Mouse (Mus musculus) cerebellum, postnatal 4 days (tissue): ENCODE measurements at regions not wholly inside any gene's neighbourhood (a gene's known extent, or its start where the extent isn't known, plus 50 kb on each side); places are given as distances from the start of the nearest gene placed in this dataset.
A peak's percentile ranks its signal among the peaks of the same experiment; 100 is the strongest.

ENCODE experiments used
- DNase-seq, 2 experiments: peaks; one replicate each; pipeline ENCODE4 v3.0.0; 2022; ENCODE audit warnings: low spot score in 2 of 2, mixed read lengths in 1 of 2

DNA sequence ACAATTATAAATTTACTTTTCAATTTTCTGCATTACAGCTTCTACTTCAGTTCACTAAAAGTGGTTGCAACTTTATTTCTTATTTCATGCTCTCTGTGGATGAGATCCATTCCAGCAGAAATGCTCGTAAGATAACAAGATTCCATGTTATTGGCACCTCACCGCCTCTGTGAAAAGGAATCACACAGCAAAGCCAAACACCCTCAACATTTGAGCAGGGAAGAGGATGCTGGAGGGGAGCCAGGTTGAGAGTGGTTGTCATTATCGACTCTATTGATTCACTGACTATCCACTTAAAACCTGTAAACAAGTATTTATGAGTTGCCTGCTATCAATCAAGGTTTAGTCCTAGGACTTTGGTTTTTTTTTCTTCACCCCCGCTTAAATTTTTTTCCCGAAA lies 261.1 kb upstream of the Ccdc54 start:
- DNase-seq, result no peak

DNA sequence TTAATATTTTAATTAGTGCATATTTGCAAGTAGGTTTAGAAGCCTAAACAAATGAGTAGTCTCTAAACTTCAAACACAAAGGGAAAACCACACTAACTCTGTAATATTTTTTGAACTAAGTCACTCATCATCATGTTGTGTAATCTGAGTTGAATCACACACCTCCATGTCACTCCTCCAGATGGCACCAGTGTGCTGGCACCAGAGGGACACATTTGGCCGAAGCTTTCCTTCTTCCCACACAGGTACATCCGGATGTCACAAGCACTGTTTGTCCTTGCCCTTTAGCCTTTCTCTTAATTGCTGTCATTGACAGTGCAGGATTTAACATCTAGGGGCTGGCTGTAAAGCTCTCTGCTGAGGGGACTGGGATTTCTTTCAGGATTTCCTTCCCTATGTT lies 256.7 kb upstream of the Ccdc54 start:
- DNase-seq, result no peak

DNA sequence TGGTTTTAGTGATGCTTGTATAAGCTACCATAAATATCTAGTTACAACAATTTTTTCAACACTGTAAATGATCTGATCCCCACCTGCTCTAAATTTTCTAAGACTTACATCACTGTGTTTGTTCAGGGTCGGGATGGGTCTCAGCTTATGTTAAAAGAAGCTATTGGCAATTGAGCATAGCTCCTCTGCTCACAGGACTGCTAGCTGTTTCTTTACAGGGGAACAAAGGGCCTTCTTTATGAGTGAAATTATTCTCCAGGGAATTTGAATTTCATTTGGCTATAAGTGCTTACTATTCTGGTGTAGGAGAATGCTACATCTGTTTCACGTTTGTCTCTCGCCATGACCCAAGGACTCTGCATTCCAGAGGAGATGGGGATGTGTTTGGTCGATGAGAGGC lies 255.6 kb upstream of the Ccdc54 start:
- no peak for DNase-seq

DNA sequence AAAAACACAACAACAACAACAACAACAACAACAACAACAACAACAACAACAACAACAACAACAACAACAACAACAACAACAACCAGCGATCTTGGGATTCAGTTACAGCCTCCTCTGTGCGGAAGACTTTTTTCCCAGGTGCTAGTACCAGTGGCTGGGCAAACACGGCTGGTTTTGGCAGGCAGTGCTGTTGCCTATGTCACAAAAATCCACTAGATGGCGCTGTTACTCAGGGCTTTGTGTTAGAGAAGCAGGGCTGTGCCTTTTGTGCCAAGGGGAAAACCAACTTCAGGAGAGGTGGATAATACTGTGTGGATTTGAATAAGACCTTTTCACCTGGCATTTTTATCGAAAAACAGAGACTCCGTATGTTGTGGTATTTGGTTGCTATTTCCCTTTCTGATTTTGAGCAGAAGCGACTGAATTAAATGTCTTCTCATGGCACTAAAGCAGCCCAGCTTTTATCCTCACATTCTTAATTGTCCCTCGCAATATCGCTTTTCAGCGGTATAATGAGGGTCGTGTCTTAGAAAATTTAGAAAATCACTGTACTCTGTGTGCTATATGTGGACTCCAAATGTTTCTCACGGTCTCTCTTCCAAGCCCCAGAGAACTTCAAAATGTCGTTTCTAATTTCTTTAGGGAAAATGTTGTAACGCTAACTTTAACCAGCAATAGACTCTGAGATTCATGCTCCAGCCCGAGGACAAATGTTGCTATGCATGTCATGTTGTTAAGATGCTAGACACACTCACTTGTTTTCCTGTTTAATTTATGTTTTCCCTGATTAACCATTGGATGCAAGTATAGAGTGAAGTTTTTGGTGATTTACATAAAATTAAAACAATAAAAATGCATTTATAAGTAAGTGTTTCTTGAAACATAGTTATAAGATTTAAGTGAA lies 251.0 kb upstream of the Ccdc54 start:
- peak; percentile 35 to 74 for DNase-seq

DNA sequence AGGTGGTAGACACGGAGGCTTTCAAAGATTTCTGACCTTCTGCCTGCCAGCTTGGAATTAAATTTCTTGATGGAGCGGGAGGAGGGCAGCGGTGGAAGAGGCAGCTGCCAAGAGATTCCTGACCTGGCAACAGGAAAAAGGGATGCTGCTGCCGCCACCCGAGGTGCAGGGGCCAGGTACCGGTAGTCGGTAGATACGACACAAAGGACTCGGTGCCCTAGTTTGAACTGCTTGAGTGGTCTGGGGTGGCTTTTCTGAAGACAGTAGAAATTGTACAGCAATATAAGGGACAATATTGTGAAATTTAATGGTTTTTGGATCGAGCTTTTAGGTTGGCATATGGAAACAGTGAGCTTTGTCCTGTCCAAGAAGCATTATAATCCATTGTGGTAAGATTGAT lies 250.3 kb upstream of the Ccdc54 start:
- no peak for DNase-seq

DNA sequence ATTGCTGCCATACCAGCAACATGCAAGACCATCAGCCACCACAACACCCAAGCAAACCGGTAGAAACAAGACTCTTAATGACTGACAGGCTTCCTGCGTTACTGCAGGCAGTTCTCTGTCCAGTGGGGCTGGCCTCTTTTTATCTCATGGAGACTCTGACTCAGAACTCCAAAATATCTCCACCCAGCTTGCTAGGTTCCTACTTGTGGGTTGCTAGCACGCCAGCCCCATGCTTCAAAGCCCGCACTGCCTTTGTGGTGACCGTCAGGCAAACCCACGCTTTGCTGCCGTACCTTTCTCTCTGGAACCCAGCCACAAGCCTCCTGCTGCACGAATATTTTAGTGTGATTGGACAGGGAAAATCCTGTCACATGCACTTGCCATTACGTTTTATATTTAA lies 248.7 kb upstream of the Ccdc54 start:
- no peak for DNase-seq

DNA sequence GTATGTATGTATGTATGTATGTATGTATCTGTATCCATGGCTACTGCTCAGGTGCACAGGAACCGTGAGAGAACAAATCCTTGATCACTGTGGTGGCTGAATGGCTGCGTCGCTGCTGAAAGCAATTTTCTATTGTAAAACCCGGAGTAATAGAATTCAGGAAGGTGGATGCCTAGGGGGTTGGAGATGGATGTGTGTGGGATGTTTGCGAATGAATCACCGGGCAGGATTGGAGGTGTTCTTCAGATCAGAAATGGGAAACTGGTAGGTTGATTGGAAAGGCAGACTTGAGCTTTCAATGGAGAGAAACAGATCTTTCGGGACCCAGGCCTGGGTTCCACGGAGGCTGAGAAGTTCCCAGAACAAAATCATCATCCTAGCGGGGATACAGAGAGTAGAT lies 246.5 kb upstream of the Ccdc54 start:
- no peak for DNase-seq

DNA sequence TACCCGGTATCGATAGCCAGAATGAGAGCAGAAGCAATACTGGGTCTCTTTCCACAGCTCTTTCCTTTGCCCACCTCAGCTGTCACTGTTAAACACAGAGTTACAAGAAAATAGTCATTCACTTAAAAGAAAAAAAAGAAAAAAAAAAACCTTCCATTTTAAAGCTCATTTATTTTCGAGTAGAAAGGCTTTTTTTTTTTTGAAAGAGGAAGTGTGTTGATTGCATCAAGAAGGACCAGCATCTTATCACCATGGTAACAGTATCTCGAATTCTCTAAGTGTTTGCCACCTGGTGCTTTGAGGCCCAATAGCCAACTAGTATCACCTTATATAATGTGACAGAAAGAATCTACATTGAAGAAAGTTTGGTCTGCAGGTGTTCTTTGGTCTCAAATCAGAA lies 245.5 kb upstream of the Ccdc54 start:
- DNase-seq, result no peak

DNA sequence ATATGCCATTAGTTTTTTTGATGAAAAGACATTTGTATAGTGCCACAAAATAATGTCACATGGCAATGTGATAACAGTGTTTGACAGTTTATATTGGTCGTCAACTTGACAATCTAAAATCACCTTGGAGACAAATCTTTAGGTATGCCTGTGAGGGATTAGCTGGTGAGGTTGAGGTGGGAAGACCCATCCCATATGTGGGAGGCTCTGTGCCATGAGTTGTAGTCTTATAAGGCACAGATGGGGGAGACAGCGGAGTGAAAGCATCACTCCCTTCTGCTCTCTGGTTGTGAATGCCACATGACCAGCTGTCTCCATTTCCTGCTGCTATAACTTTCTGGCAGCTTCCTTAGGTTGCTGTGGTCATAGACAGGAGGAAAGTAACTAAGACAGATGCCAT lies 242.4 kb upstream of the Ccdc54 start:
- DNase-seq, result no peak

DNA sequence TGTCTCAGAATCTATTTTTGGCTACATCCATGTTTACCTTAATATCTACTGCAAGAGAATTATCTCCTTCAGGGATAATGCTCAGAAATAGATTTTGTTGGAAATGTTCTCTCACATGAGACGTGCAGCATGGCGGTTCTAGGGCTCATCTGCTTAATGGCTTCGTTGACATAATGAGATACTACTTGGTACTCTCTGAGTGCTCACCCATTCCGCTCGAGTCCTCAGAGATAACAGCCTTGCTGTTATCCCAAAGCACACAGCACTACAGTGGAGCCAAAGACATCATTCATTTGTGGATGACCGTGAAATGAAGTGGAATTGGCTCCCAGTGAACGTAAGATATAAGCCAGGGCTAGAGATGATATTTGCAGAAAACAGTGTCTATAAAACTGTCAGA lies 231.4 kb upstream of the Ccdc54 start:
- no peak for DNase-seq

DNA sequence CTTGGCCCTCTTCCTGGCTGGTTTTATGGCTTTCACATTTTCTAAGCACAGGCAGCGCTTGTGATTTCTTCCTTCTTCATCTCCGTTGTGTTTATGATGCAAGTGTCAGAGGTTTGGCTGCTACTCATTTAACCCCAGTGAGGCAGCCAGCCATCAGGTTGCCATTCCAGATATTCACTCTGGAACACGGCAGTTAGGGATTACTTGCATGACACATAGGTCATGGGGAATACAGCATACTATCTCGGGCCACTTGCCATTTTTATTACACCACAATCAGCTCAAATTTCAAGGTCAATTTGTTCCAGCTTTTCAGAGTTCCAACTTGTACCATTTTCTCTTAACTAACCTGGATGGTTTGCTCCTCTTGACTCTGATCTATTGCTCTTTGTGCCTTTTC lies 223.7 kb upstream of the Ccdc54 start:
- DNase-seq, result no peak

DNA sequence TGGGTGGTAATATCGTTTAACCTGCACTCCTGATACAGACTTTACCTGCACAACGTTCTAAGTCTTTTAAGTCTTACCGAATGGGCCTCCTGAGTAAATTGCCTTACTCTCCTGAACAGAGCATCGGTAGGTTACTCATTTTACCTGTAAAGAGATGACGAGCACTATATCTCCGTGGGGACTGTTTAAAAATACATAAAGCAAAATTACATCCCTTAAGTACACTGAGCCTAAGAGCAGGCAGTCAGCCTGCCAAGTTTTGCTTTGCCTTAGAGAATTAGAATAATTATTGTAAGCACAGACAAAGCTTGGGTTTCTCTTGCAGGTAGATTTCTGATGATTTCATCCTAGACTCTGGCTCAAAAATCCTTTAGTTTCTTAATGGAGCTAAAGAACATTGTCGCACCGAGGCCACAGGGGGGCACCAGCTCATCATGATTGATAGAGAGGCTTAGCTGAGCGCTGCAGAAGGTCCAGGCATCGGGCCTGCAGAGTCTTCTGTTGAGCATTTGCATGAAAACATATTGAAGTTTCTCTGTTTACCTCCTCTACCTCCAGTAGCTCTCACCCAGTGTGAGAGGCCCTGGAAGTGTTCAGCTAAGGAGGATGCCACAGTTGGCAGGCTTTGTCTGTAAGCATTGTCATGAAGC lies 208.3 kb upstream of the Ccdc54 start:
- peak; percentile 46 to 63 for DNase-seq

DNA sequence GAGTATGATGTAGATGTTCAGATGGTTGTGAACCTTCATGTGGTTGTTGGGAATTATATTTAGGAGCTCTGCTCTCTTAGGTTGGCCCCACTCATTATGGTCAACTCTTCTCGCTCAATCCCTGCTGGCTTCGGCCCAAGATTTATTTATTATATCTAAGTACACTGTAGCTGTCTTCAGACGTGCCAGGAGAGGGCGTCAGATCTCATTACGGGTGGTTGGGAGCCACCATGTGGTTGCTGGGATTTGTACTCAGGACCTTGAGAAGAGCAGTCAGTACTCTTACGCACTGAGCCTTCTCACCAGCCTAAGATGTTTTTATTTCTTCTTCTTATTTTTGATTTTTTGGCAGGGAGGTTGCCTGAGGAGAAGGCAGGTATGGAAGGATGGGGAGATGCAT lies 207.1 kb upstream of the Ccdc54 start:
- no peak for DNase-seq

DNA sequence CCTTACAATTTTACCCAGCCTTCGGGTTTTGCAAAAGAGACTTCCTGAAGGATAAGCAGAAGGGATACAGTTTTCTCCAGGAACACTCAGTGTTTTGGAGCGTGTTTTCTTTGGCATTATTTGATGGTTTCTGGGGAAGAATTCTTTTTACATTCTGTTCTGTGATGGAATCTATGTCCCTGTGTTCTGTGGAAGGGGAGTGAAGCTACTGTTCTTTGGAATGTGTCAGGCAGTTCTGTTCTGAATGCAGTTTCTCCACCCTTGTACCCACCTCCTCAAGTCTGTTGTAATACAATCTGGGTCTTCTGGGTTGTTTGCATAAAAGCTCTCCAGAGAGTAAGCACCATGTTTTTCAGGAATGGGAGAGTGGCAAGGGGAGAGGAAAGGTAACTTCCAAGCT lies 202.0 kb upstream of the Ccdc54 start:
- DNase-seq, result no peak

DNA sequence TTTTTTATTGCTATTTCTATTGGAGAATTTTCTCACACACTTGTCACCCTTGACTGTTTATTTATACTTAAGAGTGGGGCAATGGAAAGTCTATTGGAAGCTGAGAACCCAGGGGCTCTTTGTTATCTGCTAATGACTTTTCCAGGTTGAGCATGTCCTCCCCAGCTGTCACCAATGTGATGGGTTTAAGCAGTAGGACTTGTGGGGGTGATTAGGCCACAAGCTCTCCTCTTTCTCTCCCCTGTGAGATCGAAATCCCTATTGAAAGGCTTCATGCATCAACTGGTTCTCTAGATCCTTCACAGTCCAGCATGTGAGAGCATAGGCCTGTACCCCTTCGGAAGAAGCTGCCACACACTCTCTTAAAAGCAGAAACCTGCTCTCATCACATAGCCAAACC lies 201.6 kb upstream of the Ccdc54 start:
- DNase-seq, result no peak

DNA sequence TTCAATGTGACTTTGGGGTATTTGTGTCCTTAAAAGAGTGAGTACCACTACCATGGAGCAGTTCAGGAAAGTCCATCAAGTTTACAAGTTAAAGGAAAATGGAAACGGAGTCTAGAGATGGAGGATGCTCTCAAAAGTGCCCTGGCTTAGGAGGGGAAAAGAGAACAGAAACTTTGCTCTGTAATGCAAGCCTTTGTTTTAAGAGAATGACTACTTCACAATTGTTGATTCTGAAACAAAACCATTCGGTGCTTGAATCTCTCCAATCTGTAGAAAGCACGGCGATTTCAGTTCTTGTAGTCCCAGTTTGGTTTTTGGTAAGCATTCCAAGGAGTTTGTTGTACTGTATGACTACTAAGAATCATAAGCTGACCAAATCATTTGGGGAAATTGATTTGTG lies 197.7 kb upstream of the Ccdc54 start:
- no peak for DNase-seq

DNA sequence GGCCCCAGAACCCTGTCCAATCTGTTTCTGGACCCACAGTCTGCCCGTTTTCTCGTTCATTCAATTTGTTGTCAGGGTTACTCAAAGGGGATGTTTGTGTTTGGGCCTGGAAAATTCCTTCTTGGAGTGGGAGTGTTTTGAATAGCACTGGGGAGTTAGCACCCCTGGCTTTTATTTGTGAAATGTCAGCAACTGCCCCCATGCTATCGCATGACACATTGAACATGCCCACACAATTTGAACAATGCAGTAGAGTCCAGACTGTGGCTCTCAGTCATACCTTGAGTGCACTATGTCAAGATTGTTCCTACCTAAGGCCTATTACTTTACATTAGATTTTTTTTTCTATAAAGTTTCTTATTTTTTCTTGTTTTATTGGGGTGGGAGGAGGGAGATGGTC lies 195.2 kb upstream of the Ccdc54 start:
- DNase-seq, result no peak

DNA sequence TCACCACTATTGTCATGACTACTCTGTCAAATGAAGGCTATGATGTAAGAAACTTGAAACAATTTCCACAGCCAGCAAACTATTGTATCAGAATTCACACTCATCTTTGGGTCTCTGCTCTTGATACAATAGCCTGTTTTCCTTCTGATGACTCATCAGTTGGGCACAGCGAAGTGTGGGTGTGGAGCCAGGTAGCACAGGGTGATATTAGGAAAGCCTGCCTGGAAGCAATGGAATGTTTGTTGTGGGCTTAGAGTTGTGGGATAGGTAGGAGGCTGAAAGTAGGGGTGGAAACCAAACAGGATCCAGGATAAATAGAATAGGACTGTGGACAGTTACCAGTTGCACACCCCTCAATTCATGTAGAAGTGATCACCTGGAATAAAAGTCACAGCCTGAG lies 194.4 kb upstream of the Ccdc54 start:
- DNase-seq, result no peak

DNA sequence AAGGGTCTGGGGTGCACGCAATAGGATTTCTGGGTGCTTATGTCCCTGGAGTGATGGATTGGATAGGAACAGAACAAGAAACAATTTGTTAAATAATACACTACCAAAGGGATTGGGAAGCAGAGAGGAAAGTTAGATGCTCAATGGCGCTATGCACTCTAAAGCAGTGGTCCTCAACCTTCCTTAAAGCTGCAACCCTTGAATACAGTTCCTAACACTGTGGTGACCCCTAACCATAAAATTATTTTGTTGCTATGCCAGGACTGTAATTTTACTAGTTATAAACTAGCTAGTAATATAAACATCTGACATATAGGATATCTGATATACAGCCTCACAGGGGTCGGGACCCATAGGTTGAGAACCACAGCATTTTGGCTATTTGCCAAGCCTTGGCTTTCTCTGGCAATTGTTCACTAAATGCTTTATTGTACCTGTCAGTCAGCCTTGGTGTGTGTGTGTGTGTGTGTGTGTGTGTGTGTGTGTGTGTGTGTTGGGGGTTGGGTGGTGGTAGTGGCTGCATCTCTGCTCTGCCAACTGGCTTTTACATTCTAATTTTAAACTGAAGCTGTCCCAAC lies 193.8 kb upstream of the Ccdc54 start:
- DNase-seq, result no peak

DNA sequence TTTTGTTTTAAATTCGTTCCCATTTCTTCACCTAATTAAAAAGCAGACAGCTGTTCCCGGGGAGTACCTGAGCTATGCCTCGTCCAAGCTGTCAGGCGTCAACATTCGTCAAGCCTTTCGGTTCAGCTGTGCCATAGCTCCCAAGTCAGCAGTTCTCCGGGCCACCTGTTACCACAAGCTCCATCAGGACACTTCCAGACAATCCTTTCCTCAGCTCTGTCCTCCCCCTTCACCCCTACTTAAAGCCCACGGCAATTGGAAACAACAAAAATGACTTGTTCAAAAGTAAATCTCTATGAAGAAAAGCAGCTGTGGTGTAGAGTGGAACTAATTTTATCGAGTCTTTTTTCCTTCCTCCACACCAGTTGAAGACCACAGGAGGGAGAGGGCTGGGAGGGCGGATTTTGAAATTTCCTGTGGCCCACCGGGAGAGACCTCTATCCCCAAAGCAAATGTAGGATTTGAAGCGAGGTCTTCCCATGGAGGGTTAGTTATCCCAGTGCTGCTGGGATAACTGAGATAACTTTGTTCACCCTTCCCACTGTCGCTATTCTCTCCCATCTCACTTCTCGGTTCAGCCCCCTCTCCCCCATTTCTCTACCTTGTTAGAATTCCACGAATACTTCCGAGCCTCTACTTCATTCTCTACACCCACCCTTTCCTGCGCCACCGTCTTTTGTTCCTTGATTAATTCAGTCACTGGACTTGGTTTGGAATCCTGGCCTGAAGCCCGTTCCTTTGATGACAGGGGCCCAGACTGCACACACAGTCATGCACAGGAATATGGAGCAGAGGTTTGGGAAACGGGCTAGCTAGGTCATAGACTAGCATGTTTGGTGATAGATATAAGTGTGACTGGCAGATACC lies 193.1 kb upstream of the Ccdc54 start:
- peak in 1 of 2 experiments; percentile 16 for DNase-seq

DNA sequence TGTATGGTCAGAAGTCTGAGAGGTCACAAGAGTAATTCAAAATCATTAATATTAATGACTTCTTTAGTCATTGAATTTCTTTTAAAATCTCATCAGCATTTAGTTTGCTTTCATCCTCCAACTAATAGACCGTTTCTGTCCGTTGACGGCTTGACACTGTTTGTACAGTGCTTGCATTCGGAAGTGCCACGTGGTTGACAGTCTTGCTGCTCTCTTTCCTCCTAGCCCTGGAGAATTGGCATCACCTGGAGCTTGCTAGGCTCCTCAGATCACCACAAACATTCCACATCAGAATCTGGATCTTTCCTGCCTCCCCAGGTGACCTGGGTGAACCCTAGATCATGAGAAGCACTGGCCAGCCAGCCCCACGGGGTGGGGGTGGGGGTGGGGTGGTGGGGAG lies 192.3 kb upstream of the Ccdc54 start:
- DNase-seq, result no peak
